Mouse (Mus musculus) hindbrain, embryonic 15.5 days (tissue): ENCODE data around the gene Prkg1. TPM values are rescaled to one million over a fixed set of nuclear protein-coding genes. Genes with fewer than 3 reads are reported as not detected.
A peak's percentile ranks its signal among the peaks of the same experiment; 100 is the strongest.

ENCODE experiments used
- ATAC-seq: fragments of 200-750 bp; cut with Nextera tagmentation; 2 replicates; pipeline ENCODE4 v1.8.0; 2017; ENCODE audit warnings: low read depth, moderate number of reproducible peaks, moderate TSS enrichment; ENCODE audit not compliant: low FRiP score
- H3K27ac ChIP-seq: fragments of 300-500 bp; sonication (generic); replicated peaks from 2 replicates; pipeline ENCODE4 v1.5.1; 2015; ENCODE audit warnings: mild to moderate bottlenecking, inconsistent platforms
- H3K27me3 ChIP-seq: fragments of 300-500 bp; sonication (generic); 2 replicates; pipeline ENCODE4 v1.6.1; 2015; ENCODE audit warnings: control low read depth, inconsistent platforms
- H3K36me3 ChIP-seq: fragments of 300-500 bp; sonication (generic); 2 replicates; pipeline ENCODE4 v1.6.1; 2015; ENCODE audit warnings: control low read depth, inconsistent platforms
- H3K4me1 ChIP-seq: fragments of 300-500 bp; sonication (generic); replicated peaks from 2 replicates; pipeline ENCODE4 v1.6.1; 2015; ENCODE audit warnings: control low read depth, inconsistent platforms
- H3K4me2 ChIP-seq: fragments of 300-500 bp; sonication (generic); 2 replicates; pipeline ENCODE4 v1.6.1; 2015; ENCODE audit warnings: moderate library complexity, mild to moderate bottlenecking, inconsistent platforms
- H3K4me3 ChIP-seq: fragments of 300-500 bp; sonication (generic); 2 replicates; pipeline ENCODE4 v1.5.1; 2015; ENCODE audit warnings: mild to moderate bottlenecking, inconsistent platforms
- H3K9ac ChIP-seq: fragments of 300-500 bp; sonication (generic); 2 replicates; pipeline ENCODE4 v1.6.1; 2015; ENCODE audit warnings: inconsistent platforms
- H3K9me3 ChIP-seq: fragments of 300-500 bp; sonication (generic); 2 replicates; pipeline ENCODE4 v1.6.1; 2016; ENCODE audit warnings: control low read depth, inconsistent platforms
- WGBS: fragments of 180-500 bp; shearing (Covaris S2); methylation state at CpG from one replicate; pipeline ENCODE4 v1.1.7; 2015; 5-methylcytosine and 5-hydroxymethylcytosine counted together
- polyA plus RNA-seq: library from polyadenylated mRNA; unstranded; fragments of >200 nt; fragmentation: Nextera tagmentation; extraction: Ambion mirVana; gene quantifications from 2 replicates; pipeline ENCODE4 v1.2.1, GENCODE M21; 2015

The Prkg1 gene
- polyA plus RNA-seq, 1 experiment from 2014 or later = 5.0 TPM

GRCm38 (mm10) chr19:30691258-30691657 lies 1073.6 kb downstream of the Prkg1 start:
- H3K9me3 ChIP-seq = no peaks in the 10 kb centered on the region
- H3K9ac ChIP-seq = no peak overlapping the region
- no peak overlapping the region for H3K27ac ChIP-seq
- WGBS = 95% methylated on average over 2 of the region's 2 CpGs
- no peaks in the 10 kb centered on the region for H3K27me3 ChIP-seq
- H3K36me3 ChIP-seq = no peaks in the 10 kb centered on the region
- no peak for ATAC-seq
- H3K4me2 ChIP-seq = no peak overlapping the region
- H3K4me3 ChIP-seq = no peak overlapping the region
- no peaks in the 10 kb centered on the region for H3K4me1 ChIP-seq

GRCm38 (mm10) chr19:30690691-30691090 lies 1074.1 kb downstream of the Prkg1 start:
- WGBS = 87% methylated on average over 6 of the region's 6 CpGs
- no peaks in the 10 kb centered on the region for H3K36me3 ChIP-seq

DNA sequence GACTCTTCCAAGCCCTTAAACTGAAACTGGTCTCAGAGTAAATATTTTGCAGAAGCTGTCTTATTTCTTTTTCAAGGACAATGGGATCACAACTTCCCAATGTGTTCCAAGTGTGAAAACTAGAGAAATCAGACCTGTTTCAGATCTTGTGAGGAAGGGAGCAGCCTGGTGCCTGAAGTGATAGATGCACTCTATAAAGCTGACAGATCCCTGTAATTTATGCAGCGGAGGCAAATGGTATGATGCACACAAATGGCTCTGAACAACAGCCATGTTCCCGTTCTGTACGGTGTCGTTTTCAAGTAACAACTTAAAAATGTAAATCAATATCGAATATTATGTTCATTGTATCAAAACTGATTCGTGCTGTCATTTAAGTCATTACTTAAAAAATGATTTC lies 1076.9 kb downstream of the Prkg1 start:
- 74% methylated on average over 6 of the region's 6 CpGs for WGBS
- ATAC-seq = no peak
- no peak overlapping the region for H3K27ac ChIP-seq

More at GRCm38 (mm10) chr19:30690691-30691090, 1074.1 kb downstream of the Prkg1 start:
- Histone ChIP-seq H3K27me3 (no peaks in the 10 kb centered on the region), H3K4me3 (no peak overlapping the region), H3K9ac (no peak overlapping the region), H3K27ac (no peak overlapping the region), H3K4me1 (no peaks in the 10 kb centered on the region), H3K9me3 (no peaks in the 10 kb centered on the region), H3K4me2 (no peak overlapping the region)
- no peak for ATAC-seq

DNA sequence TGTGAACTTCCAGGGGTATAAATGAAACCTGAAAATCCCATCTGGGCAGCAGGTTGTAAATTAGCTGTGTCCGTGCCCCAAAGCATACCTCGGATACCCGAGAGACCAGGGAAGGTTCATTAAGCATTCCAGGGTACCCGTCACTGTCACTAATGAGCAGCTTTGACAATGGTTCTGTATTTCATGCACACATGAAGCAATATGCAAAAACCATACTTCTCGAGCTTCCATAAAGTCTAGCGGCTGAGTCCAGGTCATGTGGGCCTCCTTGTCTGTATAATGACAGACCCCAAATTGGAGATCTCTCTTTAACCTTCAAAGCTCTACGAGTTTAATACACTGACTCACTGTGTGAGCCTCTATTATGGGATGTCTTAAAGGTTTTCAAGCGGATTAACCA lies 1088.5 kb downstream of the Prkg1 start:
- Histone ChIP-seq H3K4me1 (no peaks in the 10 kb centered on the region), H3K27ac (no peak overlapping the region), H3K9ac (no peak overlapping the region), H3K36me3 (no peaks in the 10 kb centered on the region), H3K4me3 (no peak overlapping the region), H3K4me2 (no peak overlapping the region), H3K9me3 (no peaks in the 10 kb centered on the region), H3K27me3 (no peaks in the 10 kb centered on the region)
- ATAC-seq = no peak
- WGBS = 59% methylated on average over 8 of the region's 8 CpGs

More for the DNA sequence above, 1076.9 kb downstream of the Prkg1 start:
- Histone ChIP-seq H3K27me3 (no peaks in the 10 kb centered on the region), H3K9me3 (no peaks in the 10 kb centered on the region), H3K9ac (no peak overlapping the region), H3K36me3 (no peaks in the 10 kb centered on the region), H3K4me1 (no peaks in the 10 kb centered on the region), H3K4me2 (no peak overlapping the region), H3K4me3 (no peak overlapping the region)

GRCm38 (mm10) chr19:30664269-30664668 lies 1100.6 kb downstream of the Prkg1 start:
- H3K9ac ChIP-seq = no peak overlapping the region
- H3K27me3 ChIP-seq = no peaks in the 10 kb centered on the region
- no peak overlapping the region for H3K4me3 ChIP-seq
- 4% methylated on average over 8 of the region's 8 CpGs for WGBS
- no peak overlapping the region for H3K27ac ChIP-seq
- H3K4me2 ChIP-seq = no peak overlapping the region
- peak; percentile 87 for ATAC-seq
- no peaks in the 10 kb centered on the region for H3K9me3 ChIP-seq
- no peaks in the 10 kb centered on the region for H3K36me3 ChIP-seq
- H3K4me1 ChIP-seq = no peaks in the 10 kb centered on the region

- no peak overlapping the region for H3K4me3 ChIP-seq
- H3K9me3 ChIP-seq = no peaks in the 10 kb centered on the region
- WGBS = 38% methylated on average over 5 of the region's 5 CpGs
- H3K4me2 ChIP-seq = no peak overlapping the region
- H3K9ac ChIP-seq = no peak overlapping the region
- no peaks in the 10 kb centered on the region for H3K4me1 ChIP-seq
- no peak overlapping the region for H3K27ac ChIP-seq
- no peaks in the 10 kb centered on the region for H3K27me3 ChIP-seq
- ATAC-seq = no peak
- no peaks in the 10 kb centered on the region for H3K36me3 ChIP-seq
These were observed 1122.1 kb downstream of the Prkg1 start for GRCm38 (mm10) chr19:30642629-30643170.

- ATAC-seq = 0 out of 2 replicates have a peak, but pooled peaks have one; percentile 54
- H3K9ac ChIP-seq = no peak overlapping the region
These were observed 1127.4 kb downstream of the Prkg1 start for GRCm38 (mm10) chr19:30637471-30637870.

DNA sequence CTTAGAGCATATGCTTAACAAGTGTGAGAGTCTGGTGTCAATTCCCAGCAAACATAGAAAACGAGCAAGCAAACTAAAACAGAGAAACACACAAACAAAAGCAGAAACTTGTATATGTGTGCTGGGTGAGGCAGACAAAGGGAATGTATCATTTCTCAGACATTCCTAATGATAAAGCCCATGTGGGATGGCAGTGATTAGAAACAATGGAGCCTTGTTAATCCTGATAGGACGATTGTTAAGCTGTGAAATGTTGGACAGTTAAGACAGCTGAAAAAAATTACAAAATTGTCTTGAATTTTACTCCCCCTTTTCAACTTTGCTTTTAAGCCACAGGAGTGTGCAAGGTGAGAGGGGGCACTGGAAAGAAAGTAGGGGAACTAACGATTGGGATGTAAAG lies 1133.8 kb downstream of the Prkg1 start:
- Histone ChIP-seq H3K27me3 (no peaks in the 10 kb centered on the region), H3K4me1 (no peaks in the 10 kb centered on the region), H3K4me3 (no peak overlapping the region), H3K9me3 (no peaks in the 10 kb centered on the region), H3K4me2 (no peak overlapping the region), H3K36me3 (no peaks in the 10 kb centered on the region), H3K9ac (no peak overlapping the region), H3K27ac (no peak overlapping the region)
- no peak for ATAC-seq
- 47% methylated on average over 3 of the region's 3 CpGs for WGBS

More at GRCm38 (mm10) chr19:30637471-30637870, 1127.4 kb downstream of the Prkg1 start:
- Histone ChIP-seq H3K4me1 (no peaks in the 10 kb centered on the region), H3K27me3 (no peaks in the 10 kb centered on the region), H3K36me3 (no peaks in the 10 kb centered on the region), H3K9me3 (no peaks in the 10 kb centered on the region), H3K4me2 (0 out of 2 replicates have a peak overlapping the region, but pooled peaks have one; percentile 17), H3K4me3 (no peak overlapping the region), H3K27ac (no peak overlapping the region)
- 55% methylated on average over 8 of the region's 8 CpGs for WGBS

- Histone ChIP-seq H3K9me3 (no peaks in the 10 kb centered on the region), H3K4me3 (no peak overlapping the region), H3K9ac (no peak overlapping the region), H3K4me1 (no peaks in the 10 kb centered on the region), H3K27me3 (no peaks in the 10 kb centered on the region), H3K4me2 (no peak overlapping the region), H3K36me3 (no peaks in the 10 kb centered on the region), H3K27ac (no peak overlapping the region)
- WGBS = 58% methylated on average over 7 of the region's 7 CpGs
- ATAC-seq = no peak
These were observed 1138.8 kb downstream of the Prkg1 start for GRCm38 (mm10) chr19:30626036-30626435.

GRCm38 (mm10) chr19:30625391-30625790 lies 1139.4 kb downstream of the Prkg1 start:
- ATAC-seq = no peak
- no peak overlapping the region for H3K4me3 ChIP-seq
- no peak overlapping the region for H3K4me2 ChIP-seq
- H3K4me1 ChIP-seq = no peaks in the 10 kb centered on the region
- H3K9me3 ChIP-seq = no peaks in the 10 kb centered on the region
- no peaks in the 10 kb centered on the region for H3K36me3 ChIP-seq
- no peaks in the 10 kb centered on the region for H3K27me3 ChIP-seq
- H3K9ac ChIP-seq = no peak overlapping the region
- no peak overlapping the region for H3K27ac ChIP-seq
- 74% methylated on average over 2 of the region's 2 CpGs for WGBS

- Histone ChIP-seq H3K36me3 (no peaks in the 10 kb centered on the region), H3K4me3 (no peak overlapping the region), H3K27ac (no peak overlapping the region), H3K4me2 (no peak overlapping the region), H3K9ac (no peak overlapping the region), H3K4me1 (no peaks in the 10 kb centered on the region), H3K27me3 (no peaks in the 10 kb centered on the region), H3K9me3 (no peaks in the 10 kb centered on the region)
- WGBS = 87% methylated on average over 7 of the region's 7 CpGs
- ATAC-seq = no peak
These were observed 1141.2 kb downstream of the Prkg1 start for GRCm38 (mm10) chr19:30623620-30624019.

DNA sequence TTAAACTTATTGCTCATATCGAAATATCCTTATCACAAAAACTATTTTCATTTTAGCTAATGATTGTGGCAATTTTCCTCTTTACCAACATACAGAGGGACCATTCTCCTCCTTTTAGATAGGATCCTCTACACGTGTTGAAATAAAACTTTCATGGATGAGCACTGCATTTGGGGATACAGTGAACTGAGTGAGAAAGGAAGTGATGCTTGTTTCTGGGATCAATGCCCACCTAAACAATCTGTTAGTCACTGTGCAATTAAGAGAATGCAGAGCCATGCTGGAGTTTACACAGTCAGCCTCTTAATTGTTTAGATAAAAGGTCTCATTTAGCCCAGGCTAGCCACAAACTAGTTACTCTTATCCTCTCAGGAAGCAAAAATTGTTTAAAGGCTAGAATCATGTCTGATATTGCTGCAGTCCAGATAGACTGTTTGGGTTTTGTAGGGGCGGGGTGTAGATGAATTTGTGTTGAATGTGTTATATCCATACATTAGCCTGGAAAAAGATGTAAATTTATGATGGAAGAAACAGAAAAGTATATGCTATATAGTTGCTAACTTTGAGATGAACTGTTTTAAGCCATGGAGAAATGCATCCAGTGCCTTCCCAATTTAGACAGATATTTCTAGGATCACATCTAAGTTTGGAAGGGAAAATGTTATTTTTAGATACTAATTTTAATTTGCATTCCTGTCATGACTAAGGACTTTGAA lies 1151.5 kb downstream of the Prkg1 start:
- Histone ChIP-seq H3K4me1 (no peaks in the 10 kb centered on the region), H3K27ac (no peak overlapping the region), H3K9me3 (no peaks in the 10 kb centered on the region), H3K4me2 (no peak overlapping the region), H3K36me3 (no peaks in the 10 kb centered on the region), H3K27me3 (no peaks in the 10 kb centered on the region), H3K9ac (no peak overlapping the region), H3K4me3 (no peak overlapping the region)
- ATAC-seq = no peak
- 84% methylated on average over 3 of the region's 3 CpGs for WGBS
